Mouse (Mus musculus): ENCODE results near the gene Tnfrsf25. TPM values are rescaled to one million over a fixed set of nuclear protein-coding genes. Genes with fewer than 3 reads are reported as not detected.
A peak's percentile ranks its signal among the peaks of the same experiment; 100 is the strongest.

Tnfrsf25 gene
- polyA plus RNA-seq, 1 experiment from 2014 or later, result 0.15 TPM

- 88% methylated on average over 16 of the region's 16 CpGs for WGBS (ENCODE audit: insufficient replicate concordance)
- H3K4me1 ChIP-seq (ENCODE audit: insufficient read depth), result peaks cover 6% of the 10 kb centered on the region; the same call in 1 of the 2 replicates
- peaks cover 7% of the 10 kb centered on the region for H3K36me3 ChIP-seq (replicated peaks; ENCODE audit: insufficient read depth, low read length)
- DNase-seq, result no peak
- no peak overlapping the region for H3K4me3 ChIP-seq (ENCODE audit: low read depth, low read length)
- peaks cover 43% of the 10 kb centered on the region for H3K27me3 ChIP-seq (ENCODE audit: insufficient read depth, low read length)
- H3K27ac ChIP-seq (ENCODE audit: low read depth), result no peak overlapping the region
- no peak overlapping the region for H3K9ac ChIP-seq (replicated peaks)
- H3K4me2 ChIP-seq (ENCODE audit: low read depth, low read length), result no peak overlapping the region
- TF ChIP-seq EP300 (IDR thresholded peaks at IDR 0.05; ENCODE audit: low read depth) (no peak), CTCF (IDR thresholded peaks at IDR 0.05; ENCODE audit: low read depth) (no peak)
- no peak for ATAC-seq
- H3K9me3 ChIP-seq (ENCODE audit: low read length), result no peaks in the 10 kb centered on the region
Measured at GRCm38 (mm10) chr4:152114080-152114479, 1.7 kb upstream of the Tnfrsf25 start.

GRCm38 (mm10) chr4:152117538-152117937 is 1.8 kb downstream of the Tnfrsf25 start:
- ATAC-seq (no peak), DNase-seq (no peak)
- H3K27me3 ChIP-seq (ENCODE audit: insufficient read depth, low read length), result peaks cover 76% of the 10 kb centered on the region
- no peaks in the 10 kb centered on the region; the same call in none of the 2 replicates for H3K36me3 ChIP-seq (replicated peaks; ENCODE audit: insufficient read depth, low read length)
- TF ChIP-seq CTCF (IDR thresholded peaks at IDR 0.05; ENCODE audit: low read depth) (no peak), EP300 (IDR thresholded peaks at IDR 0.05; ENCODE audit: low read depth) (no peak)
- H3K4me3 ChIP-seq (ENCODE audit: low read depth, low read length), result no peak overlapping the region
- H3K9me3 ChIP-seq (ENCODE audit: low read length), result no peaks in the 10 kb centered on the region
- no peak overlapping the region for H3K27ac ChIP-seq (ENCODE audit: low read depth)
- H3K4me1 ChIP-seq (ENCODE audit: insufficient read depth), result peaks cover 10% of the 10 kb centered on the region
- H3K9ac ChIP-seq (replicated peaks), result no peak overlapping the region
- 71% methylated on average over 9 of the region's 9 CpGs for WGBS (ENCODE audit: insufficient replicate concordance)
- H3K4me2 ChIP-seq (ENCODE audit: low read depth, low read length), result no peak overlapping the region

GRCm38 (mm10) chr4:152119396-152120292 is 3.9 kb downstream of the Tnfrsf25 start:
- Histone ChIP-seq H3K9me3 (ENCODE audit: low read length) (no peaks in the 10 kb centered on the region), H3K4me2 (ENCODE audit: low read depth, low read length) (no peak overlapping the region), H3K27ac (ENCODE audit: low read depth) (no peak overlapping the region), H3K36me3 (replicated peaks; ENCODE audit: insufficient read depth, low read length) (no peaks in the 10 kb centered on the region), H3K27me3 (ENCODE audit: insufficient read depth, low read length) (peaks cover 94% of the 10 kb centered on the region), H3K9ac (replicated peaks) (no peak overlapping the region), H3K4me3 (ENCODE audit: low read depth, low read length) (no peak overlapping the region), H3K4me1 (ENCODE audit: insufficient read depth) (peaks cover 10% of the 10 kb centered on the region)
- ATAC-seq (0 out of 2 replicates have a peak, but pooled peaks have one; percentile 16), DNase-seq (peak; percentile 66)
- TF ChIP-seq EP300 (IDR thresholded peaks at IDR 0.05; ENCODE audit: low read depth) (no peak), CTCF (IDR thresholded peaks at IDR 0.05; ENCODE audit: low read depth) (peak; percentile 65)
- 19% methylated on average over 39 of the region's 39 CpGs for WGBS (ENCODE audit: insufficient replicate concordance)

- peaks cover 10% of the 10 kb centered on the region for H3K4me1 ChIP-seq (ENCODE audit: insufficient read depth)
- H3K36me3 ChIP-seq (replicated peaks; ENCODE audit: insufficient read depth, low read length), result no peaks in the 10 kb centered on the region
- H3K27ac ChIP-seq (ENCODE audit: low read depth), result no peak overlapping the region
- 5% methylated on average over 31 of the region's 31 CpGs for WGBS (ENCODE audit: insufficient replicate concordance)
- DNase-seq, result no peak
- peak overlapping the region; percentile 27 for H3K4me3 ChIP-seq (ENCODE audit: low read depth, low read length)
- no peaks in the 10 kb centered on the region for H3K9me3 ChIP-seq (ENCODE audit: low read length)
- no peak for ATAC-seq
- H3K4me2 ChIP-seq (ENCODE audit: low read depth, low read length), result peak overlapping the region; percentile 38
- TF ChIP-seq EP300 (IDR thresholded peaks at IDR 0.05; ENCODE audit: low read depth) (no peak), CTCF (IDR thresholded peaks at IDR 0.05; ENCODE audit: low read depth) (no peak)
- H3K9ac ChIP-seq (replicated peaks), result no peak overlapping the region
- peaks cover 94% of the 10 kb centered on the region for H3K27me3 ChIP-seq (ENCODE audit: insufficient read depth, low read length)
Measured at GRCm38 (mm10) chr4:152120311-152121182, 4.8 kb downstream of the Tnfrsf25 start.

- Histone ChIP-seq H3K9me3 (ENCODE audit: low read length) (no peaks in the 10 kb centered on the region), H3K9ac (replicated peaks) (no peak overlapping the region), H3K27ac (ENCODE audit: low read depth) (no peak overlapping the region), H3K27me3 (ENCODE audit: insufficient read depth, low read length) (peaks cover 94% of the 10 kb centered on the region), H3K36me3 (replicated peaks; ENCODE audit: insufficient read depth, low read length) (no peaks in the 10 kb centered on the region), H3K4me2 (ENCODE audit: low read depth, low read length) (peak overlapping the region; percentile 38), H3K4me1 (ENCODE audit: insufficient read depth) (peaks cover 9% of the 10 kb centered on the region; the same call in 1 of the 2 replicates), H3K4me3 (ENCODE audit: low read depth, low read length) (peak overlapping the region; percentile 27; the same call in 1 of the 2 replicates)
- WGBS (ENCODE audit: insufficient replicate concordance), result 3% methylated on average over 12 of the region's 12 CpGs
- no peak for DNase-seq
- TF ChIP-seq EP300 (IDR thresholded peaks at IDR 0.05; ENCODE audit: low read depth), result no peak
- no peak for TF ChIP-seq CTCF (IDR thresholded peaks at IDR 0.05; ENCODE audit: low read depth)
- ATAC-seq, result no peak
Measured at GRCm38 (mm10) chr4:152121183-152121505, 5.4 kb downstream of the Tnfrsf25 start.
